Mouse (Mus musculus) erythroblast, embryonic 14.5 days (primary cell): ENCODE measurements around the gene Gm10230.
"Not testable (repeated sequence)": the region's sequence is repeated elsewhere in the genome, so short reads cannot be mapped to it uniquely, and the experiment has no call there.

ENCODE experiments used
- GATA1 ChIP-seq: IDR thresholded peaks from 2 replicates; pipeline ENCODE4 v1.6.1; 2012; ENCODE audit warnings: low read length, inconsistent platforms, mixed read lengths
- TAL1 ChIP-seq: IDR thresholded peaks from 3 replicates; pipeline ENCODE4 v1.6.1; 2012; ENCODE audit warnings: low read length, inconsistent platforms, mixed read lengths

DNA sequence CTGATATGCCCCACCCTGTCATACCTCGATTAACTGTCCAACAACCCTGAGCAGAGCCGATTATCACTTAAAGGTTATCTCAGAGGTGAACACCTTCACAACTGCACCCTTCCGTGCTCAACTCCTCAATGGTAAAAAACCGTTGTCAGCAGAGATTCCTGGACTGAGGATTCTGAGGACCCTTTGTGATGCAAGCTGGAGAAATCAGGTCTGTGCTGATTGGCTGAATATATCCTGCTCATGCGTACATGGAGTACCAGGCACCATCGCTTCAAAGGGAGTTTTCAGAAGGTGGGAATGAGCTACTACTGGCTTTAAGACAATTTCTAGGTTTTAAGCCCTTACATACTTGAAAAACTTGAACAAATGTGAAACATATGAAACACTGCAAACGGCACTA, at the start of gene Gm10230:
- not testable (repeated sequence) for TF ChIP-seq GATA1, TAL1
